Mouse (Mus musculus): ENCODE measurements around the gene Itga7. TPM values are rescaled to one million over a fixed set of nuclear protein-coding genes. Genes with fewer than 3 reads are reported as not detected.

The Itga7 gene
- polyA plus RNA-seq, 1 experiment from 2014 or later: 4.2 TPM

- 73% methylated on average over 16 of the region's 16 CpGs for WGBS
- no peak overlapping the region for H3K9ac ChIP-seq (ENCODE audit: low read length)
Measured at GRCm38 (mm10) chr10:128950208-128950887, 16.7 kb downstream of the Itga7 start.

GRCm38 (mm10) chr10:128958340-128958739, 24.7 kb downstream of the Itga7 start:
- Histone ChIP-seq H3K36me3 (ENCODE audit: control insufficient read depth, insufficient read depth, low read length) (no peaks in the 10 kb centered on the region), H3K4me2 (ENCODE audit: low read depth) (no peak overlapping the region), H3K4me1 (ENCODE audit: control insufficient read depth, insufficient read depth, low read length) (no peaks in the 10 kb centered on the region), H3K27ac (ENCODE audit: low read depth, low read length) (no peak overlapping the region), H3K4me3 (ENCODE audit: low read depth, low read length) (no peak overlapping the region), H3K9me3 (ENCODE audit: control insufficient read depth, low read length) (no peaks in the 10 kb centered on the region), H3K9ac (ENCODE audit: low read length) (no peak overlapping the region), H3K27me3 (ENCODE audit: control insufficient read depth, insufficient read depth, low read length) (no peaks in the 10 kb centered on the region)
- ATAC-seq (ENCODE audit: insufficient read depth, low FRiP score, low TSS enrichment) (no peak), DNase-seq (ENCODE audit: low spot score) (no peak)
- WGBS: 76% methylated on average over 10 of the region's 10 CpGs

More at GRCm38 (mm10) chr10:128950208-128950887, 16.7 kb downstream of the Itga7 start:
- no peaks in the 10 kb centered on the region for H3K9me3 ChIP-seq (ENCODE audit: control insufficient read depth, low read length)
- no peak for ATAC-seq (ENCODE audit: insufficient read depth, low FRiP score, low TSS enrichment)
- H3K4me1 ChIP-seq (ENCODE audit: control insufficient read depth, insufficient read depth, low read length): no peaks in the 10 kb centered on the region
- no peaks in the 10 kb centered on the region for H3K36me3 ChIP-seq (ENCODE audit: control insufficient read depth, insufficient read depth, low read length)
- H3K27ac ChIP-seq (ENCODE audit: low read depth, low read length): no peak overlapping the region
- H3K27me3 ChIP-seq (ENCODE audit: control insufficient read depth, insufficient read depth, low read length): no peaks in the 10 kb centered on the region
- no peak for DNase-seq (ENCODE audit: low spot score)
- H3K4me3 ChIP-seq (ENCODE audit: low read depth, low read length): no peak overlapping the region
- H3K4me2 ChIP-seq (ENCODE audit: low read depth): no peak overlapping the region

- no peaks in the 10 kb centered on the region for H3K9me3 ChIP-seq (ENCODE audit: control insufficient read depth, low read length)
- DNase-seq (ENCODE audit: low spot score) (no peak), ATAC-seq (ENCODE audit: insufficient read depth, low FRiP score, low TSS enrichment) (no peak)
- H3K4me3 ChIP-seq (ENCODE audit: low read depth, low read length): no peak overlapping the region
- no peaks in the 10 kb centered on the region for H3K27me3 ChIP-seq (ENCODE audit: control insufficient read depth, insufficient read depth, low read length)
- no peak overlapping the region for H3K4me2 ChIP-seq (ENCODE audit: low read depth)
- H3K27ac ChIP-seq (ENCODE audit: low read depth, low read length): no peak overlapping the region
- no peaks in the 10 kb centered on the region for H3K36me3 ChIP-seq (ENCODE audit: control insufficient read depth, insufficient read depth, low read length)
- 76% methylated on average over 4 of the region's 4 CpGs for WGBS
- no peak overlapping the region for H3K9ac ChIP-seq (ENCODE audit: low read length)
- no peaks in the 10 kb centered on the region for H3K4me1 ChIP-seq (ENCODE audit: control insufficient read depth, insufficient read depth, low read length)
Measured at GRCm38 (mm10) chr10:128960142-128960541, 26.5 kb downstream of the Itga7 start.

- no peak for DNase-seq (ENCODE audit: low spot score)
- H3K27ac ChIP-seq (ENCODE audit: low read depth, low read length): no peak within 1 kb of the TSS
- no peak within 1 kb of the TSS for H3K4me3 ChIP-seq (ENCODE audit: low read depth, low read length)
- H3K36me3 ChIP-seq (ENCODE audit: control insufficient read depth, insufficient read depth, low read length): no peaks in the 10 kb centered on the region
- H3K4me2 ChIP-seq (ENCODE audit: low read depth): no peak within 1 kb of the TSS
- H3K9me3 ChIP-seq (ENCODE audit: control insufficient read depth, low read length): no peaks in the 10 kb centered on the region
- H3K4me1 ChIP-seq (ENCODE audit: control insufficient read depth, insufficient read depth, low read length): no peaks in the 10 kb centered on the region
- ATAC-seq (ENCODE audit: insufficient read depth, low FRiP score, low TSS enrichment): no peak
- no peak within 1 kb of the TSS for H3K9ac ChIP-seq (ENCODE audit: low read length)
- 83% methylated on average over 12 of the region's 12 CpGs for WGBS
- H3K27me3 ChIP-seq (ENCODE audit: control insufficient read depth, insufficient read depth, low read length): no peaks in the 10 kb centered on the region
Measured at GRCm38 (mm10) chr10:128960590-128961584, 27.3 kb downstream of the Itga7 start, which contains the start of gene Mettl7b. TSS of gene Mettl7b (minus strand) at chr10:128960988.

- DNase-seq (ENCODE audit: low spot score): no peak
- Histone ChIP-seq H3K27me3 (ENCODE audit: control insufficient read depth, insufficient read depth, low read length) (no peaks in the 10 kb centered on the region), H3K4me2 (ENCODE audit: low read depth) (no peak overlapping the region), H3K9me3 (ENCODE audit: control insufficient read depth, low read length) (no peaks in the 10 kb centered on the region), H3K27ac (ENCODE audit: low read depth, low read length) (no peak overlapping the region), H3K4me1 (ENCODE audit: control insufficient read depth, insufficient read depth, low read length) (no peaks in the 10 kb centered on the region), H3K4me3 (ENCODE audit: low read depth, low read length) (no peak overlapping the region), H3K36me3 (ENCODE audit: control insufficient read depth, insufficient read depth, low read length) (no peaks in the 10 kb centered on the region), H3K9ac (ENCODE audit: low read length) (no peak overlapping the region)
- ATAC-seq (ENCODE audit: insufficient read depth, low FRiP score, low TSS enrichment): no peak
- 73% methylated on average over 2 of the region's 2 CpGs for WGBS
Measured at GRCm38 (mm10) chr10:128964961-128965360, 31.3 kb downstream of the Itga7 start.

- Histone ChIP-seq H3K4me3 (ENCODE audit: low read depth, low read length) (no peak overlapping the region), H3K9ac (ENCODE audit: low read length) (no peak overlapping the region), H3K27ac (ENCODE audit: low read depth, low read length) (no peak overlapping the region), H3K4me1 (ENCODE audit: control insufficient read depth, insufficient read depth, low read length) (no peaks in the 10 kb centered on the region), H3K27me3 (ENCODE audit: control insufficient read depth, insufficient read depth, low read length) (no peaks in the 10 kb centered on the region), H3K36me3 (ENCODE audit: control insufficient read depth, insufficient read depth, low read length) (no peaks in the 10 kb centered on the region), H3K9me3 (ENCODE audit: control insufficient read depth, low read length) (no peaks in the 10 kb centered on the region), H3K4me2 (ENCODE audit: low read depth) (no peak overlapping the region)
- WGBS: 86% methylated on average over 6 of the region's 6 CpGs
- DNase-seq (ENCODE audit: low spot score) (no peak), ATAC-seq (ENCODE audit: insufficient read depth, low FRiP score, low TSS enrichment) (no peak)
Measured at GRCm38 (mm10) chr10:128965871-128966270, 32.3 kb downstream of the Itga7 start.

- Histone ChIP-seq H3K9ac (ENCODE audit: low read length) (no peak overlapping the region), H3K36me3 (ENCODE audit: control insufficient read depth, insufficient read depth, low read length) (no peaks in the 10 kb centered on the region)
Measured at GRCm38 (mm10) chr10:128968341-128968749, 34.7 kb downstream of the Itga7 start.

GRCm38 (mm10) chr10:128970740-128971250, 37.2 kb downstream of the Itga7 start:
- H3K4me1 ChIP-seq (ENCODE audit: control insufficient read depth, insufficient read depth, low read length): no peaks in the 10 kb centered on the region
- ATAC-seq (ENCODE audit: insufficient read depth, low FRiP score, low TSS enrichment) (no peak), DNase-seq (ENCODE audit: low spot score) (no peak)
- no peaks in the 10 kb centered on the region for H3K9me3 ChIP-seq (ENCODE audit: control insufficient read depth, low read length)
- no peaks in the 10 kb centered on the region for H3K27me3 ChIP-seq (ENCODE audit: control insufficient read depth, insufficient read depth, low read length)
- H3K27ac ChIP-seq (ENCODE audit: low read depth, low read length): no peak overlapping the region
- H3K36me3 ChIP-seq (ENCODE audit: control insufficient read depth, insufficient read depth, low read length): no peaks in the 10 kb centered on the region
- no peak overlapping the region for H3K4me2 ChIP-seq (ENCODE audit: low read depth)
- WGBS: 44% methylated on average over 1 of the region's 1 CpGs
- H3K4me3 ChIP-seq (ENCODE audit: low read depth, low read length): no peak overlapping the region
- no peak overlapping the region for H3K9ac ChIP-seq (ENCODE audit: low read length)

More at GRCm38 (mm10) chr10:128968341-128968749, 34.7 kb downstream of the Itga7 start:
- Histone ChIP-seq H3K4me1 (ENCODE audit: control insufficient read depth, insufficient read depth, low read length) (no peaks in the 10 kb centered on the region), H3K27me3 (ENCODE audit: control insufficient read depth, insufficient read depth, low read length) (no peaks in the 10 kb centered on the region), H3K27ac (ENCODE audit: low read depth, low read length) (no peak overlapping the region), H3K4me2 (ENCODE audit: low read depth) (no peak overlapping the region), H3K4me3 (ENCODE audit: low read depth, low read length) (no peak overlapping the region), H3K9me3 (ENCODE audit: control insufficient read depth, low read length) (no peaks in the 10 kb centered on the region)
- 31% methylated on average over 1 of the region's 1 CpGs for WGBS
- DNase-seq (ENCODE audit: low spot score) (no peak), ATAC-seq (ENCODE audit: insufficient read depth, low FRiP score, low TSS enrichment) (no peak)

Measured in neural tube, embryonic 11.5 days (tissue).